Mouse (Mus musculus): ENCODE results near the gene Slc25a42.

GRCm38 (mm10) chr8:70246622-70247021 is 34.5 kb upstream of the Slc25a42 start:
- TF ChIP-seq CTCF (IDR thresholded peaks at IDR 0.05; ENCODE audit: low read depth) (no peak), EP300 (optimal IDR thresholded peaks at IDR 0.05) (no peak)

Measured in stomach, postnatal 0 days (tissue).